Mouse (Mus musculus) retina, postnatal 7 days (tissue): ENCODE measurements around the gene Epha5.

Source experiments
- DNase-seq: peaks from one replicate; pipeline ENCODE4 v3.0.0-alpha.2; 2012; ENCODE audit warnings: low read depth, low spot score

The Epha5 gene

GRCm38 (mm10) chr5:84313619-84314018 is 103.6 kb downstream of the Epha5 start:
- DNase-seq, result no peak

DNA sequence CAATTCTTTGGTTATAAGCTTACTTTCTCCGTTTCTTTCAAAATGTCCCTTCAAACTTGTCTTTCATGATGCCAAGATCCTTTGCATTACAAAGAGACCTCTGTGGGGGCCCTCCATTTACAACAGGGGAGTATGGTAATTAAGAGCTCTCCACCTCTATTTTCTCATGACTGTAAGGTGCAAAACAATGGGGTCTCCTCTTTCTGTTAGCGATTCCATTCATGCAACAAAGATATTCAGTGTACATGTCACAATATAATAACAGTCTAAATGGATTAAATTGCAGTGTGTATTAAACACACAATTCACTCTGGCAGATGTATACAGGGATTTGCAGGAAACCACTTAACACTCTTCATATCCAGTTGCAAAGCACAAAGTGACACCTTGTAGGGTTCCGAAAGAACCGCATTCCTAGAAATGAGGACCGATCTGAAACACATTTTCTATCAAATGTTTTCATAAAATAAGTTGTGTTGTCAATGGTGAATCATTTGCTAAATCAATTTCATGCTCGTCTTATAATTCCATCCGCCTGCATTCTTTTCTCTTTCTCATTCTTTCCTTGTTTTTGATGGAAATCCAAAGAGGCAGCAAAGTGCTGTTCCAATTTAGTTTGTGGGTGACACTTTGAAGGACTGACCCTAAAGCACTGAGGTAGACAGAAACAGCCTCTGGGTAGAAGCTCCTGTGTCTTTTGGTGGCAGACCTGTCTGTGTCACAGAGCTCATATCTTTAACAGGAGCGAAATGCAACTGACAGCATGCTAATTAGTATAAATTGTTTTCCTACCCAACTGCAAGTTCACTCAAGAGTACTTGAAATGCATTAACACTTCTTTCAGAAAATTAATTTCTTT is 118.1 kb downstream of the Epha5 start:
- no peak for DNase-seq

DNA sequence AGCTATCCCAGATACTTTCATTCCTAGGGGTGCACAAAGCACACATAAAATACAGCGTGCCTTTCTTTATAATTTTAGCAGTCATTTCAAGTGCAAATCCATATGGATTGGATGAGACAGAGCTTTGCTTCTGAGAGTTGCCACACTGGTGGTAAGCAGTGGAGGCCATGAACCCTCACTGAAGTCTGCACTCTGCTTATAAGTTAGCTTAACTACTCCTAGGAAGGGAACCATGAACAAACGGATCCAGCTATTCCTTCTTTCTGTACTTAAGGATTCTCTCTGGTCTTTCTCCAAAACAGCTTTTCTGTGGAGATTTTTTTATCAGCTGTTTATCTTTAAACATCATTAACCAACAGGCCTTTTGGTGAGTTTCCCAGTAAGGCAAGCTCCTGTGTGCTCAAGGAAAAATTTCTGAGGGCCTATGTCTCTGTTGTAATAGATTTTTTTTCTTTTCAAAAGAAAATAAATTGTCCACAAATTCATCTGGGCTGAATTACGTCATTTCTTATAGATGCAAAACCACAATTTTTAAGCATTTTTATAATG is 127.7 kb downstream of the Epha5 start:
- no peak for DNase-seq

DNA sequence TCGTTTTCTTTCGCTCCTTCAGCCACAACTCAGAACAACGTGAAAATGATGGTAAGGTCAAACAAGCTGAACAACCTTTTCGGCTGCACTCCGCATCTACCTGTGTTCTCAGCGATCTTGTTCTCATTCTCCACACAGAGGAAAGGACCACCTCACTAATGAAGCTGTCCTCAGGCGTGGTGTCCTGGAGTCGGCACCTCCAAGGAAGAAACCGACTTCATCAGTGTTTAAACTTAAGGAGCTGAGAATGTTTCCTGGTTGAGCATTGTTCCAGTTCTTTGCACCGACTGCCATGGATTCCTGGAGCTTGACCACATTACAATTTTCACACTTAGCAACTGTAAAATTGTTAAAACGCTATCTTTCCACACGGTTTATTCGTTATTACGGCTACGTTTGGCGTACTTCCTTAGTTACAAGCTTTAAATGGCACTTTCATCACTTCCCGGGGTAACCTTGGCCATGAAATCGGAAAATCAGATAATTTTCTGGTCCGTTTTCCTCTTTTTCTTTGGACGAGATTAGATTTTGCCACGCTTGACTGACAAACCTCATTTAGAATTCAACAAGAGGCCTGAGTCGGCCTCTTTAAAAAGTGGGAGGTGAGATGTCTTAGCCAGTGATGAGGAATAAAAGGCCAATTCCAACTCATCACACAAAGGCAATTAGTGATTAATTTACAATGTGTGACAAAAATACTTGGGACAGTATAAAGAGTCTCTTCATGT is 135.7 kb downstream of the Epha5 start:
- no peak for DNase-seq

GRCm38 (mm10) chr5:84276996-84277395 is 140.2 kb downstream of the Epha5 start:
- no peak for DNase-seq

GRCm38 (mm10) chr5:84265407-84265806 is 151.8 kb downstream of the Epha5 start:
- no peak for DNase-seq

DNA sequence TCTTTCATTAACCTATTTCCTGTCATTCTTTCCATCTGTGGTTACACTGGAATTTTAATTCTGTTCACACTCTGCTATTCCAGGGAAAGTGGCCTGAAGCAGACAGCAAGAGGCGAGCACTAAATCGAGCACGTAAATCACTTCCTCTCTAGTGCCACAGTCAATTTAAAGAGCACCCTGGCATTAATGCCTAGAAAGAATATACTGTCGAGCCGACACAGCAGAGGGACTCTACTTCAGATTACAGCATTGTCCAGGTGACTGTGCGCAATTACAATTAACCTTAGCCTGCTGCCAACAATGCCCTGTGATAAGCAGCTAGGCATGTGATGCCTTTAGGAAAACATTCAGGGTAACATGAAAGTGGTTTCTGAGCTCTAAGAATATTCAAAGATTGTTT is 153.2 kb downstream of the Epha5 start:
- no peak for DNase-seq

DNA sequence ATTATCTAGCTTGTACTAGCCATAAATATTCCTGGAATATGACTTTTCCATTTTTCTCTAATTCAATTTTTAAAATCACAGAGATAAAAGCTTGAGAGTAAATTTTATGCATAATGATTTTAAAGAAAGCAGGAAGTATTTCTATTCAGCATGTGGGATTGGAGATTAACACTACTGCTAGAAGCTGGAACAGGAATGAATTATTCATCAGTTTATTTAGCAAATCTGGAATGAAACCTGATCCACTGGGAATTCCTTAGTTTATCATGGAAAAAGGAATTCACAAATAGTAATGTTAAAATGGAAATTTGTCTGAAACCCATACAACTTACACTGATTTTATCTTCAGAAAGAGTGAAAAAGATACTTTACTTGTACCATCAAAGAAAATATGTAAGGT is 187.2 kb downstream of the Epha5 start:
- DNase-seq, result no peak

GRCm38 (mm10) chr5:84208609-84209008 is 208.6 kb downstream of the Epha5 start:
- no peak for DNase-seq

DNA sequence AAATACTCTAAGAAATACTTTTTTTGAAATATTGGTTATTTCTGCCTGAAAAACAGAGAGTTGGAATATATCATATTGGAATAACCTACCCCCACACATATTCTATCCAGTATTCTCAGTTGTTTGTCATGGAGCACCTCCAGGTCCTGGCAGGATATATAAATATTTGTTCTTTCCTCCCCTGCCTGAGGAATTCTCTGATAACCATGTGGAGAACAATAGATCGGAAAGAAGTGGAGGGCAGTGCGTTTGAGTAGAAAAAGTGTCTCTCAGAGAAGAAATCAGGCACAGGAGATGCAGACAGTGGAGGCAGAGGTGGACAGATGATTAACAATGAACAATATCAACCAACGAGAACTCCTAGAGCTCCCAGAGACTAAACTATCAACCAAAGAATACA is 223.8 kb downstream of the Epha5 start:
- no peak for DNase-seq

- DNase-seq, result no peak
Measured at GRCm38 (mm10) chr5:84184189-84184588, 233.0 kb downstream of the Epha5 start.

GRCm38 (mm10) chr5:84153095-84153494 is 264.1 kb downstream of the Epha5 start:
- DNase-seq, result peak; percentile 34

GRCm38 (mm10) chr5:84142138-84142537 is 275.0 kb downstream of the Epha5 start:
- no peak for DNase-seq

DNA sequence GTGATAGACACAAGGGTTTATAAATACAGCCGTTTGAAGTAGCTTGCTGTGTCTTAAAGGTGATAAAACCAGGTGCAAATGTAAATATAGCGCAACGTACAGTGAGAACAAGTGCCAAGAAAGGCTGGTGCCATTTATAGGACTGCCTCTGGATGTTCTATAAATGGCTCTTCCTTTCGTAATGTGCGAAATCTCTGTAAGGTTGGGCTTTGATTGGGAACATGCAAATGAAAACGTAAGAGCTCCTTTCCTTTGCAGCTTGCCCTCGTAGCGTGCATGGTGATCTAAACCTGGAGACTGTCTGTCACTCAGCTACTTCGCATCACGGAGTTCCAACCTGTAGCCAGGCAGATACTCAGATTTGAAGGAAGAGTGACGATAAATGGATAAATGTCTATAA is 321.2 kb downstream of the Epha5 start:
- DNase-seq, result no peak

- DNase-seq, result no peak
Measured at GRCm38 (mm10) chr5:84081321-84081720, 335.9 kb downstream of the Epha5 start.

GRCm38 (mm10) chr5:84070976-84071375 is 346.2 kb downstream of the Epha5 start:
- DNase-seq, result no peak

DNA sequence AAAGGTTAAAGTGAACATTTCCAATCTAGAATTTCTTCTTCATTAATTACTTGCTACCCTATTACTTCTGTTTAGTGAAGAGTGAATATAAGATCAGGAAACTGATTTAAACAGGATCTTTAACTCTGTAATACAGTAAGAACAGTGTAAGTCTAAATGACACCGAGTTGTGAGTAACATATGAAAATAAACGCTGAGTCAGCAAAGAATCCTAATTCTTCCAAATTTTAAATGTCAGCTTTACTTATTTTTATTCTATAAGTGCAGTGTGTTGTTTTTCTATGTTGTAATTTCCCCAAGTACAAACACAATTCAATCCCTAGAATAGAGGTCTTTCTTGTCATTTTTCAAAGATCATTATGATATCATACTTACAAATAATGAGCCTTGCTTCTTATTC is 363.3 kb downstream of the Epha5 start:
- no peak for DNase-seq

DNA sequence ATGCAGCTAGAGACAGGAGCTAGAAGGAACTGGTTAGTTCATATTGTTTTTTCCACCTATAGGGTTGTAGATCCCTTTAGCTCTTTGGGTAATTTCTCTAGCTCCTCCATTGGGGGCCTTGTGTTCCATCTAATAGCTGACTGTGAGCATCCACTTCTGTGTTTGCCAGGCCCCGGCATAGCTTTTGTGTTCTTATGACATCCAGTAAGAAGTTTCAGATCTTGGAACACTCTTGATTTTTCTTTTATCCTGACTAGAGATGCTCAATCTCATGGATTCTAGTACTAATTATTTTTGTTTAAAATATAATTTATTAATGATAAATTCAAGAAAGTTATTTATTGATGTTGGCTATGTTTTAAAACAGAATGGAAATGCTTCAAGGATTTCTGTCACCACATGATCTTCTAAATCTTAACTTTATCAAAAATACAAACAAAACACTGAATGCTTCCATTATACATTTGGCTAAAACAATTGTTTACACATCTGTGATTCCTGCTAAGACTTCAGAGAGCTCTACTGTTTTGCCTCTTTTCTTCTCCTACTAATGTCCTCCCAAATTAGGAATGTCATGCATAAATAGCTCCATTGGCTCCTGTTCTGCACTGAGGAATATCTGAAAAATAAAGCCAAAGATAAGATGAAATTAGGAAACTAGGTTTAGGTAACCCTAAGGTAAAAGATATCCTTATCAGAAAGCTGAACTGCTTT is 379.8 kb downstream of the Epha5 start:
- no peak for DNase-seq
